Mouse (Mus musculus): ENCODE measurements around the gene Metap1. TPM values are rescaled to one million over a fixed set of nuclear protein-coding genes. Genes with fewer than 3 reads are reported as not detected.

The Metap1 gene
- polyA plus RNA-seq, 1 experiment from 2014 or later: 47.0 TPM

DNA sequence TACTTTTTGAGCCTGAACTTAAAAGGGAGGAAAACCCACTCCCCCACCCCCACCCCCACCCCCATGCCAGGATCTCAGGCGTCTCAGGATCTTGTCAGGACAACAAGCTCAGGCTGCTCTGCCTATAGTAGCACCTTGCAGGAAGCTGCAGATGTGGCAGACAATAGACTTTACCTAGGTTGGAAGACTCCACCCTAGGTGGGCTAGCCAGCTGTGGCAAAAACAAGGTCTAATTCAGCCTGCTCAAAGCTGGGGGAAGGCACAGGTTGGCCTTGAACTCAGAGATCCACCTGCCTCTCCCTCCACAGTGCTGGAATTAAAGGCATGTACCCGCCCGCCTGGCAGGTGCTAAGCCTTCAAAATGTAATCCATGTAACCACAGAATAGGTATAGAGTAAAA lies 50.6 kb downstream of the Metap1 start:
- Histone ChIP-seq H3K27ac (no peak overlapping the region), H3K4me2 (no peak overlapping the region), H3K36me3 (replicated peaks) (no peaks in the 10 kb centered on the region), H3K9ac (no peak overlapping the region), H3K27me3 (no peaks in the 10 kb centered on the region), H3K4me3 (replicated peaks) (no peak overlapping the region), H3K4me1 (peaks cover 5% of the 10 kb centered on the region), H3K9me3 (no peaks in the 10 kb centered on the region)
- 80% methylated on average over 3 of the region's 3 CpGs for WGBS
- no peak for ATAC-seq (ENCODE audit: low FRiP score)

DNA sequence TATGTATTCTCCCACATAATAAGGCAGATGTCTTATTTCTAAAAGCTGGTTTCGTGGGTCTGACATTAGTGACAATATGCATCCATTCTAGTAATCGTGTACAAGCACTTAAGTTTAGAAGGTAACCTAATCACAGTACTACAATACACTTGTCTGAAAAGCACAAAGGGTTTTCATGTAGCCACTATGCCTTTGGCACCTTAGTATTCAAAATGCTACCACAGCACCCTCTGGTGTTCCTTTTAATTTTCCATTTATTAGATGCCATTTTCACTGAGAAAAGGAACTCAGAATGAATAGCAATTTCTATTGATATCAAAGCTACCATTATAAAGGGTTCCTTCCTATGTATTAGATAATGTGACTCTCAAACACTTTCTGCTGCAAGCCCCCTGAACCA lies 57.5 kb downstream of the Metap1 start:
- WGBS: 74% methylated on average over 2 of the region's 2 CpGs
- no peak overlapping the region for H3K27ac ChIP-seq
- no peak for ATAC-seq (ENCODE audit: low FRiP score)
- no peaks in the 10 kb centered on the region for H3K36me3 ChIP-seq (replicated peaks)
- H3K4me1 ChIP-seq: no peaks in the 10 kb centered on the region
- H3K9me3 ChIP-seq: no peaks in the 10 kb centered on the region
- no peaks in the 10 kb centered on the region for H3K27me3 ChIP-seq
- H3K4me3 ChIP-seq (replicated peaks): no peak overlapping the region
- no peak overlapping the region for H3K9ac ChIP-seq
- H3K4me2 ChIP-seq: no peak overlapping the region

DNA sequence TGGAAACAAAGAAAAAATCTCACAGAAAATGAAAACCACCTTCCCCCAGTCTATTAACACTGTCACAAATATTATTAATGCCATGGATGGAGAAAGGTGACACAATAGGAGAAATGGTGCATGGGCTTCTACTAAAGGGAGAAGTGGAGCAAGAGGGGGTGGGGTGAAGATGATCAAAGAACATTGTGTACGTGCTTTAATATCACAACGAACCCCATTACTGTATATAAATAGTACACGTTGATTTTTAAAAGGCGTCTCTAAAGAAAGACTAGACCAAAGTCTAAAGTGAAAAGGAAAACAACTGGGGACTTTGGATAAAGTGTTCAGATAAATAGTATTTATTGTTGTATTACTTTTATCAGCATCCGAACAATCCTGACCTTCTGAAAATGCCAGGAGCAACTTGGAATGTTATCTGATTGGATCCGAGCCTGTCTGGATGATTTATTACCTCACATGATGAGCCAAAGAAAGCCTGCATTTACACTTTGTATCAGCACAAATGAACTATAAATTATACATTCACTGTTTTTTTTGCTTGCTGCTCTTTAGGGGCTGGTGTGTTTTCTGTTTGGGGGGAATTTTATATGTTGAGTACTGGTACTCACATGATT lies 58.8 kb downstream of the Metap1 start:
- Histone ChIP-seq H3K36me3 (replicated peaks) (no peaks in the 10 kb centered on the region), H3K27me3 (no peaks in the 10 kb centered on the region), H3K9ac (no peak overlapping the region), H3K9me3 (no peaks in the 10 kb centered on the region), H3K4me1 (no peaks in the 10 kb centered on the region), H3K27ac (no peak overlapping the region), H3K4me2 (no peak overlapping the region), H3K4me3 (replicated peaks) (no peak overlapping the region)
- WGBS: 92% methylated on average over 6 of the region's 6 CpGs
- ATAC-seq (ENCODE audit: low FRiP score): no peak

DNA sequence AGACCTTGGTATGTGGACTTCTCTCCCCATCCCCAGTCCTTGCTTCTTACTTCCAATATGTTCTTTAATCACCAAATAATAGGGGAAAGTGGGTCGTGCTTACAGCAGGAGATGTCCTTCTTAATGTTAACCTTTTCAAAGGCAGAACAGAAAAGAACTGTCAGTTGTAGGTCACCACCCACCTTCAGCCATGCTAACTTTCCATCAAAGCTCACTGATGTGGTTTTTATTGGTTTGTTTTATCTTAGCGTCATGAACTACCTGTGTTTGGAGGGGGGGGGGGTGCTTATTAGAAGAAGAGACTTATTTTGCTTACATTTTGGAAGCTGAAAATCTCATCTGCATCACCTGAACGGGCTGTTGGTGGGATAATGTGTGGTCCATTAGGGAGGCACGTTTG lies 65.1 kb downstream of the Metap1 start:
- no peaks in the 10 kb centered on the region for H3K27me3 ChIP-seq
- no peaks in the 10 kb centered on the region for H3K9me3 ChIP-seq
- ATAC-seq (ENCODE audit: low FRiP score): no peak
- no peak overlapping the region for H3K4me3 ChIP-seq (replicated peaks)
- no peak overlapping the region for H3K4me2 ChIP-seq
- H3K27ac ChIP-seq: no peak overlapping the region
- 76% methylated on average over 4 of the region's 4 CpGs for WGBS
- no peaks in the 10 kb centered on the region for H3K36me3 ChIP-seq (replicated peaks)
- H3K4me1 ChIP-seq: no peaks in the 10 kb centered on the region
- H3K9ac ChIP-seq: no peak overlapping the region

DNA sequence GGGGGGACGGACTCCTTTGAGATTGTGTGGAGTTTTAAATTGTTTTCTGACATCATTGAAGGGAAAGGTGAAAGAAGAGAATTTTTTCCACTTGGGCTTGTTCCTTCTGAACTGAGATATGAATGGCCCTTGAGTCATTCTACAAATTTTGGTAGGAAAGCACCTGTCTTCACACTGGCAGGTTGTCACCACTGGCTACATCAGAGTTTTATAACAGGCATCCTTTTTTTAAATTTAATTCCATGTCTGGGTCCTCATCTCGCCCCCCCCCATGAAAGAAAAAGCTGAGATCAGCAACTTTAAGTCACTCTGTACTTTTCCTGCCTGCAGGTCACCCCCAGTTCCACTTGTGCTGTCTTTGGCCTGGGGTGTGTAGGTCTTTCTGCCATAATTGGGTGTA lies 65.7 kb downstream of the Metap1 start:
- Histone ChIP-seq H3K4me3 (replicated peaks) (no peak overlapping the region), H3K27me3 (no peaks in the 10 kb centered on the region), H3K36me3 (replicated peaks) (no peaks in the 10 kb centered on the region), H3K9me3 (no peaks in the 10 kb centered on the region), H3K4me1 (no peaks in the 10 kb centered on the region), H3K4me2 (no peak overlapping the region), H3K27ac (no peak overlapping the region), H3K9ac (no peak overlapping the region)
- ATAC-seq (ENCODE audit: low FRiP score): no peak
- WGBS: 58% methylated on average over 2 of the region's 2 CpGs

DNA sequence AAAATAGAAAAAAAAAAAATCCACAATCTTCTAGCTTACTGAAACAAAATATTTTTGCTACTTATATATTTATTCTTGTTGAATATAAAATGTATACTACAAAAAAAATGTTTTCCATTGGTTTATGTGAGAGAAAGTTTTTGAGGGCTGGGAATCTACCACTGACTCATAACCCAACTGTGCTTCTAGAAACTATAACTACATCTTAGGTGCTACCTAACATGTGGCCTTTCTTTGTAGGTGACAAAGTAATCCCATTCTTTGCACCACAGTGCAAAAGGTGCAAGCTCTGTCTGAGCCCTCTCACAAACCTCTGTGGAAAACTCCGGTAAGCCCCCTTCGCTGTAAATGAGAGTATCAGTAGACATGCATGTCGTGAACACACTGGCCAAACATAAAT lies 68.9 kb downstream of the Metap1 start:
- H3K9me3 ChIP-seq: no peaks in the 10 kb centered on the region
- H3K27me3 ChIP-seq: no peaks in the 10 kb centered on the region
- ATAC-seq (ENCODE audit: low FRiP score): no peak
- no peak overlapping the region for H3K27ac ChIP-seq
- no peak overlapping the region for H3K9ac ChIP-seq
- H3K36me3 ChIP-seq (replicated peaks): no peaks in the 10 kb centered on the region
- no peaks in the 10 kb centered on the region for H3K4me1 ChIP-seq
- 92% methylated on average over 3 of the region's 3 CpGs for WGBS
- H3K4me2 ChIP-seq: no peak overlapping the region
- no peak overlapping the region for H3K4me3 ChIP-seq (replicated peaks)

DNA sequence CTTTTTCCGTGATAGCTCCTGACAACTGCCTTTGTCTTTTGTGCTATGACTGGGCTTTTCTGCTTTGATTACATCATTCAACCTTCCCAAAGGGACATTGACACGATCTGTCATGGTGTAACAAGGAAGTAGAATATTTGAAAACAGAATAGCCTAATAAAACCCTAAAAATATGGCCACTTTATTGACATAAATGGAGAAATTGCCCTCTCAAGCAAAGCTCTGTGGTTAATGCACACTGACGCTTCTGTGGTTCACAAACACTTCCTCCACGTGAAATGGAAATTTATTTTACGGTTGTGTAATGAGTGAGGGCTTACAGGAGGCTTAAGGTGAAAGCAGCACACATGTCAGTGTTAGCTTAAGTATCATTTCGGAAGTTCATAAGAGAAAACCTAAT lies 69.9 kb downstream of the Metap1 start:
- Histone ChIP-seq H3K4me2 (no peak overlapping the region), H3K36me3 (replicated peaks) (no peaks in the 10 kb centered on the region), H3K4me1 (no peaks in the 10 kb centered on the region), H3K27ac (no peak overlapping the region), H3K4me3 (replicated peaks) (no peak overlapping the region), H3K27me3 (no peaks in the 10 kb centered on the region), H3K9ac (no peak overlapping the region), H3K9me3 (no peaks in the 10 kb centered on the region)
- no peak for ATAC-seq (ENCODE audit: low FRiP score)
- WGBS: 82% methylated on average over 6 of the region's 6 CpGs

DNA sequence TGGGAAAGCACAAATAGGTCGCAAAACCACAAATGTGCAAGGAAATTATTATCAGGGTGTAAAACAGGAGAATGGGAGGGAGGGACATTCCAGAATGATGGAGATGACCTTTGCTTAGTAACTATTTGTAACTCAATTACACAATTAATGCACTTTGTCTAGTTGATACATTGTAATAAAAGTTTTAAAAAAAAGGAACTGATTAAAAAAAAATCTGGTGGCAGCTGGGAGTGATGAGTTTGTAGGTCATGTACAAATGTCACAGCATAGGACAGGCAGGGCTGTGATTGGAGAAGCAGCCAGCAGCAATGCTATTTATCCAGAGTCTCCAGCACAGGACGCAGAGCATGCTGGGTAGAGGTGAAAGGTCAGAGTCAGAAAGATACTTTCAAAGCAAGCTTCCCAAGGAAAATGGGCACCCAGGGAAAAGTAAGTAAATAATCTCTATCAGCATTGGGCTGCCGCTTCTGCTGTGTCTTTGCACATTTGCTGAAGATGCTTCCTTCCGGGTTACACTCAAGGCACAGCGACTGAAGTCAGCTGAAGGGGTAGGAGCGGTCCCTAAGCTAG lies 74.1 kb downstream of the Metap1 start, which contains the start of gene Adh4:
TSS of gene Adh4 (plus strand) at position 346 of the 570 bp plus-strand sequence.
- H3K4me2 ChIP-seq: no peak within 1 kb of the TSS
- no peaks in the 10 kb centered on the region for H3K4me1 ChIP-seq
- no peaks in the 10 kb centered on the region for H3K27me3 ChIP-seq
- no peak within 1 kb of the TSS for H3K27ac ChIP-seq
- no peaks in the 10 kb centered on the region for H3K9me3 ChIP-seq
- H3K36me3 ChIP-seq (replicated peaks): no peaks in the 10 kb centered on the region
- no peak within 1 kb of the TSS for H3K4me3 ChIP-seq (replicated peaks)
- no peak within 1 kb of the TSS for H3K9ac ChIP-seq
- 83% methylated on average over 6 of the region's 6 CpGs for WGBS
- no peak for ATAC-seq (ENCODE audit: low FRiP score)

DNA sequence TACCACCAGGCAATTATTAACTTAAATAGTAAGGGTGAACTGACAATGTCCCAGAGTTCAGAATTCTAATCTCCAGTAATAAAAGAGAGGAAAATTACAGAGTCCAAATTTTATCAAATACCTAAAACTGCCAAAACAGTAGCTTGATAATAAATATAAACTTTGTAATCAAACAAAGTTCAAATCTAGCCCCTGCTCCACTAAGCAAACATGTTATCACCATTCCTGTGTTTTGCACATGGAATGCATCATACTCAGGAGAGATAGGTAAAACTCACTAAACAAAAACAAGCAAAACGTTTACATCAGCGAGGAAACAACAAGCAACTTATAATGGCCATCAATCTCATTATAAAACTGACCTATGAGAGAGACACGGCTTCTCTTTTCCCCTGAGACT lies 79.1 kb downstream of the Metap1 start:
- Histone ChIP-seq H3K4me3 (replicated peaks) (no peak overlapping the region), H3K9me3 (no peaks in the 10 kb centered on the region), H3K27me3 (no peaks in the 10 kb centered on the region), H3K4me1 (no peaks in the 10 kb centered on the region), H3K9ac (no peak overlapping the region), H3K27ac (no peak overlapping the region), H3K4me2 (no peak overlapping the region), H3K36me3 (replicated peaks) (no peaks in the 10 kb centered on the region)
- ATAC-seq (ENCODE audit: low FRiP score): no peak
- WGBS: 77% methylated on average over 3 of the region's 3 CpGs

DNA sequence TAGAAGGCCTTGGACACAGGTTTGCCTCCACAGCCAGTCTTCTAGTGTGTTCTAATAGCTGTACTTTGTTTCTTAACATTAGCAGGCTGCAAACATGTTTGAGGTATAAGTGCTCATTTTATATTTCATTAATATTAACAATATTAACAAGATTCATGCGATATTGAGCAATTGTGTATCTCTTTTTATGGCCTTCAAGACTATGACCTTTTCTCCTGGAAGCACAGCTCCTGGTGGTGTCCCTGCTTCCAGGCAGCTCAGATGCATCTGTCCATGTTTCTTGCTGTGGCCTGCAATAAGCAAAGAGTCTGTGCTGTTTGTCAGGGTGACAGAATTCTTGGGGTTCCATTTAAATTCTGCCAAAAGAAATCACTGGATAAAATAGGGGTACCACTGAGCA lies 79.7 kb downstream of the Metap1 start:
- no peak overlapping the region for H3K9ac ChIP-seq
- H3K9me3 ChIP-seq: no peaks in the 10 kb centered on the region
- 92% methylated on average over 1 of the region's 1 CpGs for WGBS
- no peak overlapping the region for H3K4me3 ChIP-seq (replicated peaks)
- H3K4me1 ChIP-seq: no peaks in the 10 kb centered on the region
- H3K27ac ChIP-seq: no peak overlapping the region
- no peaks in the 10 kb centered on the region for H3K36me3 ChIP-seq (replicated peaks)
- H3K4me2 ChIP-seq: no peak overlapping the region
- no peaks in the 10 kb centered on the region for H3K27me3 ChIP-seq
- ATAC-seq (ENCODE audit: low FRiP score): no peak

MicroRNA genes within 50 kb of the gene (microRNA counts, 519-probe panel; counts per million panel counts)
- not detected for microRNA mmu-miR-1956

Small RNAs within 50 kb of the gene (microRNA-seq; reads per million reads assigned to microRNA genes)
- gene Mir1956: not detected

Other genes starting within 250 kb of the Metap1 start
- 0.20 and 0.55 TPM in 2 replicates for gene Adh1, start 228.5 kb downstream of the Metap1 start, polyA plus RNA-seq (2016; fragmentation: Nextera tagmentation; extraction: Ambion mirVana)
- gene Adh6a, start 176.2 kb downstream of the Metap1 start, polyA plus RNA-seq (2016; fragmentation: Nextera tagmentation; extraction: Ambion mirVana): not detected in 2 replicates
- 0.10 and 0.23 TPM in 2 replicates for gene Adh6b, start 147.7 kb downstream of the Metap1 start, polyA plus RNA-seq (2016; fragmentation: Nextera tagmentation; extraction: Ambion mirVana)
- not detected in 2 replicates for gene Adh4, start 74.0 kb downstream of the Metap1 start, polyA plus RNA-seq (2016; fragmentation: Nextera tagmentation; extraction: Ambion mirVana)
- gene Adh5, start 46.4 kb downstream of the Metap1 start, polyA plus RNA-seq (2016; fragmentation: Nextera tagmentation; extraction: Ambion mirVana): 248 and 263 TPM in 2 replicates
- 353 and 402 TPM in 2 replicates for gene Eif4e, start 36.7 kb upstream of the Metap1 start, polyA plus RNA-seq (2016; fragmentation: Nextera tagmentation; extraction: Ambion mirVana)